Mouse (Mus musculus): Measurements from ENCODE around the gene Shc3. TPM values are rescaled to one million over a fixed set of nuclear protein-coding genes. Genes with fewer than 3 reads are reported as not detected.

Shc3 gene
- polyA plus RNA-seq, 1 experiment = 0.16 TPM

DNA sequence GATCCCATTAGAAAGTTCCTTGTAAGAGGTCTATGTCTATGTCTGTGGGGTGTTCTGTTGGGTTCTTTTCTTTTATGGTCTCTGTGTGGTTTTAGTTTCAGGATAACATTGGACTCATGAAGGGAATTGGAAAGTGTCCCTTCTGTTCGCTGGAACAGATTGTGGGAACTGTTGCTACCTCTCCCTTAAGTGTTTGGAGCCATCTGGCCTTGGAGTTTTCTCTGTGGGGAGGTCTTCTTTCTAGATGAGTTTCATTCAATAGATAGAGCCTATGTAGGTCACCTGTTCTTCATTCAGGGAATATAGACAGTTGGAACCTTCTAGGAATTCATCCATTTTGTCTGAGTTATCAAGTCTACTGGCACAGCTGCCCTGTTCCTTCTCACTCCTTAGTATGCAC, 69.5 kb downstream of the Shc3 start:
- Histone ChIP-seq H3K79me3 (ENCODE audit: low read depth) (no peaks in the 10 kb centered on the region), H3K4me3 (ENCODE audit: insufficient read depth, poor library complexity, severe bottlenecking) (no peak overlapping the region), H3ac (ENCODE audit: control insufficient read depth, insufficient read length, low read depth) (no peak overlapping the region), H3K79me2 (ENCODE audit: control insufficient read depth, insufficient read depth) (no peaks in the 10 kb centered on the region), H3K36me3 (ENCODE audit: control insufficient read depth, insufficient read depth) (no peaks in the 10 kb centered on the region), H3K27me3 (ENCODE audit: control insufficient read depth, insufficient read depth, insufficient read length) (peaks cover 10% of the 10 kb centered on the region)
- TF ChIP-seq MAX (IDR thresholded peaks at IDR 0.05) (no peak), CEBPB (IDR thresholded peaks at IDR 0.05; ENCODE audit: low read depth) (no peak), CTCF (IDR thresholded peaks at IDR 0.05; ENCODE audit: control insufficient read depth, insufficient read depth, insufficient read length) (no peak), USF1 (IDR thresholded peaks at IDR 0.05; ENCODE audit: low read depth) (no peak), FOSL1 (IDR thresholded peaks at IDR 0.05; ENCODE audit: insufficient read depth, low read length, poor library complexity, severe bottlenecking) (no peak), MYOD1 (IDR thresholded peaks at IDR 0.05; ENCODE audit: control insufficient read depth, insufficient read length, low read depth) (no peak), MYOG (IDR thresholded peaks at IDR 0.05; ENCODE audit: control insufficient read depth, extremely low read depth, insufficient read length) (no peak)

- peaks cover 21% of the 10 kb centered on the region for H3K27me3 ChIP-seq (ENCODE audit: control insufficient read depth, insufficient read depth, insufficient read length)
- no peak overlapping the region for H3ac ChIP-seq (ENCODE audit: control insufficient read depth, insufficient read length, low read depth)
- no peaks in the 10 kb centered on the region for H3K36me3 ChIP-seq (ENCODE audit: control insufficient read depth, insufficient read depth)
- H3K79me3 ChIP-seq (ENCODE audit: low read depth) = no peaks in the 10 kb centered on the region
- no peak overlapping the region for H3K4me3 ChIP-seq (ENCODE audit: insufficient read depth, poor library complexity, severe bottlenecking)
- TF ChIP-seq USF1 (IDR thresholded peaks at IDR 0.05; ENCODE audit: low read depth) = no peak
- no peak for TF ChIP-seq CTCF (IDR thresholded peaks at IDR 0.05; ENCODE audit: control insufficient read depth, insufficient read depth, insufficient read length)
- TF ChIP-seq MYOG (IDR thresholded peaks at IDR 0.05; ENCODE audit: control insufficient read depth, extremely low read depth, insufficient read length) = no peak
- TF ChIP-seq CEBPB (IDR thresholded peaks at IDR 0.05; ENCODE audit: low read depth) = no peak
- TF ChIP-seq MAX (IDR thresholded peaks at IDR 0.05) = no peak
- no peak for TF ChIP-seq FOSL1 (IDR thresholded peaks at IDR 0.05; ENCODE audit: insufficient read depth, low read length, poor library complexity, severe bottlenecking)
- TF ChIP-seq MYOD1 (IDR thresholded peaks at IDR 0.05; ENCODE audit: control insufficient read depth, insufficient read length, low read depth) = no peak
- no peaks in the 10 kb centered on the region for H3K79me2 ChIP-seq (ENCODE audit: control insufficient read depth, insufficient read depth)
These were observed 75.5 kb downstream of the Shc3 start for GRCm38 (mm10) chr13:51493676-51494075.

DNA sequence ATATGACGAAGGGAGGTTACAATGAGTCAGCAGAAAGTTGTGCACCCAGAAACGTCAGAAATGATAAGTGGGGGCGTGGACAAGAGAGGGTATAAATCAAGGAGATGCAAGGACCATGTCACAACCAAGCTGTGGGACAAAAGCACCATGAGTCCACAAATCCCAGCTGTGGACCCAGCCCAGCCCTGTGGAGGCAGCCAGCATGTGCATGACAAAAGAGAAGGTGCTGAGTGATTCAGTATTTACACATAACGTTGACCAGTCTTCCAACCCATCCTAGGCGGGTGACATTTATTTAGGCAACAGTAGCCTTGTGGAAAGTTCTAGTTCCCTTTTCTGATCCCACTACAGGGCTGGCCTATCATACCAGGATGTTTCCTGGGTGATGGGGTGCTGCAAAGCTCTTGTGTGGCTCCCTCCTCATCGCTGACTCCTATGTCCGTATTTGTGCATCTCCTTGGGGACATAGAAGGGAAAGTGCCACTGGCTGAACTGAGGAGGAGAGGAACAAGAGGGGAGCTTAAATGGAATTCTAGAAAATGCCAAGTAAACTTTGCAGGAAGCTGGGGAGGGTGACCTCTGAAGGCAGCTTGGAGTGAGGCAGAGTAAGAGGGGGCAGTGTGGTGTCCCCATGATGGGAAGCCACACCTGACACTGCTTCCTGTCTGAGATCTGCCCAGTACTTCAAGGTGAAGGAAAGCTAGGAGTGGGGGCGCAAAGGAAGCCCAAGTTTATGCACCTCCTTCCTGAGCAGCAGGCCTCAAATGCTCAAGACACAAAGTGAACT, 77.4 kb downstream of the Shc3 start:
- Histone ChIP-seq H3K36me3 (ENCODE audit: control insufficient read depth, insufficient read depth) (no peaks in the 10 kb centered on the region), H3K4me3 (ENCODE audit: insufficient read depth, poor library complexity, severe bottlenecking) (no peak overlapping the region), H3K79me3 (ENCODE audit: low read depth) (no peaks in the 10 kb centered on the region), H3ac (ENCODE audit: control insufficient read depth, insufficient read length, low read depth) (no peak overlapping the region), H3K79me2 (ENCODE audit: control insufficient read depth, insufficient read depth) (no peaks in the 10 kb centered on the region), H3K27me3 (ENCODE audit: control insufficient read depth, insufficient read depth, insufficient read length) (peaks cover 21% of the 10 kb centered on the region)
- TF ChIP-seq CEBPB (IDR thresholded peaks at IDR 0.05; ENCODE audit: low read depth) (no peak), MYOG (IDR thresholded peaks at IDR 0.05; ENCODE audit: control insufficient read depth, extremely low read depth, insufficient read length) (no peak), FOSL1 (IDR thresholded peaks at IDR 0.05; ENCODE audit: insufficient read depth, low read length, poor library complexity, severe bottlenecking) (no peak), MYOD1 (IDR thresholded peaks at IDR 0.05; ENCODE audit: control insufficient read depth, insufficient read length, low read depth) (no peak), CTCF (IDR thresholded peaks at IDR 0.05; ENCODE audit: control insufficient read depth, insufficient read depth, insufficient read length) (no peak), USF1 (IDR thresholded peaks at IDR 0.05; ENCODE audit: low read depth) (no peak), MAX (IDR thresholded peaks at IDR 0.05) (no peak)

DNA sequence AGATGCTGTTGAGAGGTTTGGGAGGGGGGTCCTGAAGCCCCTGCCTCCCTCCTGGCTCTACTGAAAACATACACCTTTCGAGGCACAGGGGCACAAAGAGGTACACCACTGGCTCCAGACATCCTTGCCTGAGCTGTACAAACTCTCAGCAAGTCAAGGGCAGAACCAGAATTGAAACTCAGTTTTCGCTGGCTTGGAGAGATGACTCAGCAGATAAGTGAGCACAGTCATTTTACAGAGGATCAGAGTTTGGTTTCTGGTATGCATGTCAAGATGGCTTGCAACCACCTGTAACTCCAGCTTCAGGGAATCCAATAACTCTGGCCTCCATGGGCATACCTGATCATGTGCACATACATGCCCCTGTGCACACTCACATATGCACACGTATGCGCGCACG, 79.0 kb downstream of the Shc3 start:
- no peaks in the 10 kb centered on the region for H3K79me2 ChIP-seq (ENCODE audit: control insufficient read depth, insufficient read depth)
- no peaks in the 10 kb centered on the region for H3K79me3 ChIP-seq (ENCODE audit: low read depth)
- no peak for TF ChIP-seq MYOG (IDR thresholded peaks at IDR 0.05; ENCODE audit: control insufficient read depth, extremely low read depth, insufficient read length)
- no peak overlapping the region for H3K4me3 ChIP-seq (ENCODE audit: insufficient read depth, poor library complexity, severe bottlenecking)
- peaks cover 15% of the 10 kb centered on the region for H3K27me3 ChIP-seq (ENCODE audit: control insufficient read depth, insufficient read depth, insufficient read length)
- H3K36me3 ChIP-seq (ENCODE audit: control insufficient read depth, insufficient read depth) = no peaks in the 10 kb centered on the region
- H3ac ChIP-seq (ENCODE audit: control insufficient read depth, insufficient read length, low read depth) = no peak overlapping the region

- H3K79me3 ChIP-seq (ENCODE audit: low read depth) = no peaks in the 10 kb centered on the region
- H3K79me2 ChIP-seq (ENCODE audit: control insufficient read depth, insufficient read depth) = no peaks in the 10 kb centered on the region
- H3ac ChIP-seq (ENCODE audit: control insufficient read depth, insufficient read length, low read depth) = no peak overlapping the region
- TF ChIP-seq MAX (IDR thresholded peaks at IDR 0.05) (no peak), USF1 (IDR thresholded peaks at IDR 0.05; ENCODE audit: low read depth) (no peak), FOSL1 (IDR thresholded peaks at IDR 0.05; ENCODE audit: insufficient read depth, low read length, poor library complexity, severe bottlenecking) (no peak), CTCF (IDR thresholded peaks at IDR 0.05; ENCODE audit: control insufficient read depth, insufficient read depth, insufficient read length) (no peak), CEBPB (IDR thresholded peaks at IDR 0.05; ENCODE audit: low read depth) (no peak), MYOG (IDR thresholded peaks at IDR 0.05; ENCODE audit: control insufficient read depth, extremely low read depth, insufficient read length) (no peak), MYOD1 (IDR thresholded peaks at IDR 0.05; ENCODE audit: control insufficient read depth, insufficient read length, low read depth) (no peak)
- H3K4me3 ChIP-seq (ENCODE audit: insufficient read depth, poor library complexity, severe bottlenecking) = no peak overlapping the region
- no peaks in the 10 kb centered on the region for H3K36me3 ChIP-seq (ENCODE audit: control insufficient read depth, insufficient read depth)
- H3K27me3 ChIP-seq (ENCODE audit: control insufficient read depth, insufficient read depth, insufficient read length) = peaks cover 11% of the 10 kb centered on the region
These were observed 80.3 kb downstream of the Shc3 start for GRCm38 (mm10) chr13:51488945-51489344.

GRCm38 (mm10) chr13:51485291-51485690, 83.9 kb downstream of the Shc3 start:
- TF ChIP-seq CEBPB (IDR thresholded peaks at IDR 0.05; ENCODE audit: low read depth) = no peak
- no peak for TF ChIP-seq MAX (IDR thresholded peaks at IDR 0.05)
- no peak for TF ChIP-seq USF1 (IDR thresholded peaks at IDR 0.05; ENCODE audit: low read depth)
- no peak for TF ChIP-seq MYOD1 (IDR thresholded peaks at IDR 0.05; ENCODE audit: control insufficient read depth, insufficient read length, low read depth)
- no peak for TF ChIP-seq MYOG (IDR thresholded peaks at IDR 0.05; ENCODE audit: control insufficient read depth, extremely low read depth, insufficient read length)
- TF ChIP-seq FOSL1 (IDR thresholded peaks at IDR 0.05; ENCODE audit: insufficient read depth, low read length, poor library complexity, severe bottlenecking) = no peak
- no peak for TF ChIP-seq CTCF (IDR thresholded peaks at IDR 0.05; ENCODE audit: control insufficient read depth, insufficient read depth, insufficient read length)
- H3K79me3 ChIP-seq (ENCODE audit: low read depth) = no peaks in the 10 kb centered on the region
- peaks cover 23% of the 10 kb centered on the region for H3K27me3 ChIP-seq (ENCODE audit: control insufficient read depth, insufficient read depth, insufficient read length)
- no peak overlapping the region for H3K4me3 ChIP-seq (ENCODE audit: insufficient read depth, poor library complexity, severe bottlenecking)
- H3ac ChIP-seq (ENCODE audit: control insufficient read depth, insufficient read length, low read depth) = no peak overlapping the region
- H3K36me3 ChIP-seq (ENCODE audit: control insufficient read depth, insufficient read depth) = no peaks in the 10 kb centered on the region
- H3K79me2 ChIP-seq (ENCODE audit: control insufficient read depth, insufficient read depth) = no peaks in the 10 kb centered on the region

Measured in C2C12 (cell line).